Mouse (Mus musculus): ENCODE results near the gene Gga3. TPM values are rescaled to one million over a fixed set of nuclear protein-coding genes. Genes with fewer than 3 reads are reported as not detected.

The Gga3 gene
- total RNA-seq, 2 experiments from 2014 or later = 10.9 to 13.2 TPM

Other genes with a start within 250 kb of the Gga3 start
- gene Hid1, start 236.3 kb downstream of the Gga3 start, total RNA-seq (2021) = 1 to 10 TPM; 2.9 to 4.3 TPM
- 1 to 10 TPM; 4.8 to 8.3 TPM for gene Cdr2l, start 222.1 kb downstream of the Gga3 start, total RNA-seq (2021)
- gene Mrpl58, start 200.3 kb downstream of the Gga3 start, total RNA-seq (2021) = 100 to 1,000 TPM; 103 to 107 TPM
- 1,000 to 10,000 TPM; 1,042 to 1,140 TPM for gene Atp5h, start 184.1 kb downstream of the Gga3 start, total RNA-seq (2021)
- 10 to 100 TPM; 12.8 to 15.5 TPM for gene Kctd2, start 183.9 kb downstream of the Gga3 start, total RNA-seq (2021)
- gene Trim80, start 163.5 kb downstream of the Gga3 start, total RNA-seq (2021) = not detected
- gene Slc16a5, start 141.6 kb downstream of the Gga3 start, total RNA-seq (2021) = not detected
- gene Armc7, start 128.4 kb downstream of the Gga3 start, total RNA-seq (2021) = 1 to 10 TPM; 1.4 TPM
- gene Nt5c, start 112.2 kb downstream of the Gga3 start, total RNA-seq (2021) = 10 to 100 TPM; 11.9 to 15.1 TPM
- 10 to 100 TPM; 84.9 to 97.5 TPM for gene Jpt1, start 89.7 kb downstream of the Gga3 start, total RNA-seq (2021)
- 100 to 1,000 TPM; 121 to 143 TPM for gene Sumo2, start 67.8 kb downstream of the Gga3 start, total RNA-seq (2021)
- 10 to 100 TPM; 14.7 to 18.9 TPM for gene Nup85, start 39.6 kb downstream of the Gga3 start, total RNA-seq (2021)
- 10 to 100 TPM; 63.6 to 65.4 TPM for gene Mrps7, start 126 bp downstream of the Gga3 start, total RNA-seq (2021)
- gene Mif4gd, start 8.9 kb upstream of the Gga3 start, total RNA-seq (2021) = 10 to 100 TPM; 35.7 to 42.9 TPM
- gene Slc25a19, start 24.2 kb upstream of the Gga3 start, total RNA-seq (2021) = 10 to 100 TPM; 40.9 to 45.2 TPM
- 10 to 100 TPM; 76.5 to 93.9 TPM for gene Grb2, start 104.5 kb upstream of the Gga3 start, total RNA-seq (2021)
- gene Tmem94, start 161.4 kb upstream of the Gga3 start, total RNA-seq (2021) = 10 to 100 TPM; 52.7 to 61.5 TPM
- gene Caskin2, start 209.6 kb upstream of the Gga3 start, total RNA-seq (2021) = 10 to 100 TPM; 18.4 to 20.1 TPM
- 1 to 10 TPM; 5.8 to 7.8 TPM for gene Tsen54, start 210.7 kb upstream of the Gga3 start, total RNA-seq (2021)
- 10 to 100 TPM; 11.2 to 11.5 TPM for gene Llgl2, start 220.0 kb upstream of the Gga3 start, total RNA-seq (2021)

Data from gastrocnemius, postnatal 14 days (tissue).